In genomic region chr13:60177797-60178110, GRCm38 (mm10) we compare ENCODE assay signal across 8 mouse cellular contexts. TPM values are rescaled to one million over a fixed set of nuclear protein-coding genes. Genes with fewer than 3 reads are reported as not detected.
DNase-seq lines count a peak whose midpoint lies in the region; ATAC-seq lines count a peak whose summit lies in the region.

No protein-coding gene starts in this region.

- peak overlapping the region; percentile 52 for H3K9ac ChIP-seq in heart, embryonic 15.5 days
- H3K9ac ChIP-seq in hindbrain, embryonic 14.5 days = peak overlapping the region; percentile 47
- no peak overlapping the region for H3K9ac ChIP-seq in midbrain, embryonic 13.5 days (replicated peaks)

- peak overlapping the region; percentile 83 for H3K4me3 ChIP-seq in heart, embryonic 15.5 days
- H3K4me3 ChIP-seq in brown adipose tissue, adult 24 weeks (ENCODE audit: insufficient read depth, low read depth, low read length) = peak overlapping the region; percentile 74
- H3K4me3 ChIP-seq in hindbrain, embryonic 14.5 days (replicated peaks; ENCODE audit: low read length) = peak overlapping the region; percentile 80
- H3K4me3 ChIP-seq in midbrain, embryonic 13.5 days (replicated peaks) = peak overlapping the region; percentile 90

- H3K27ac ChIP-seq in heart, embryonic 15.5 days = peak overlapping the region; percentile 98
- H3K27ac ChIP-seq in brown adipose tissue, adult 24 weeks (replicated peaks; ENCODE audit: low read depth, low read length) = peak overlapping the region; percentile 75
- H3K27ac ChIP-seq in hindbrain, embryonic 14.5 days = peak overlapping the region; percentile 93; the same call in 1 of the 2 replicates
- H3K27ac ChIP-seq in midbrain, embryonic 13.5 days = peak overlapping the region; percentile 79

- peak overlapping the region; percentile 88 for H3K4me2 ChIP-seq in heart, embryonic 15.5 days
- peak overlapping the region; percentile 94 for H3K4me2 ChIP-seq in hindbrain, embryonic 14.5 days (replicated peaks)
- peak overlapping the region; percentile 92 for H3K4me2 ChIP-seq in midbrain, embryonic 13.5 days (replicated peaks)

- 2% methylated on average over 13 of the region's 13 CpGs for WGBS in heart, embryonic 15.5 days
- WGBS in hindbrain, embryonic 14.5 days = under 1% methylated on average over 13 of the region's 13 CpGs
- WGBS in midbrain, embryonic 13.5 days = 0% methylated on average over 13 of the region's 13 CpGs

- peaks cover 22% of the 10 kb centered on the region for H3K4me1 ChIP-seq in heart, embryonic 15.5 days (replicated peaks)
- H3K4me1 ChIP-seq in brown adipose tissue, adult 24 weeks (ENCODE audit: control insufficient read depth, insufficient read depth, insufficient read length, low read length) = no peaks in the 10 kb centered on the region
- peaks cover 17% of the 10 kb centered on the region for H3K4me1 ChIP-seq in hindbrain, embryonic 14.5 days (replicated peaks; ENCODE audit: control insufficient read depth, insufficient read depth, low read length)
- H3K4me1 ChIP-seq in midbrain, embryonic 13.5 days (replicated peaks) = peaks cover 33% of the 10 kb centered on the region

- H3K27me3 ChIP-seq in heart, embryonic 15.5 days = no peaks in the 10 kb centered on the region
- no peaks in the 10 kb centered on the region for H3K27me3 ChIP-seq in hindbrain, embryonic 14.5 days (ENCODE audit: control insufficient read depth, insufficient read depth, low read length)
- peaks cover 3% of the 10 kb centered on the region for H3K27me3 ChIP-seq in midbrain, embryonic 13.5 days

- no peaks in the 10 kb centered on the region for H3K36me3 ChIP-seq in heart, embryonic 15.5 days
- H3K36me3 ChIP-seq in hindbrain, embryonic 14.5 days (replicated peaks; ENCODE audit: control insufficient read depth, insufficient read depth) = no peaks in the 10 kb centered on the region
- H3K36me3 ChIP-seq in midbrain, embryonic 13.5 days = no peaks in the 10 kb centered on the region

- H3K9me3 ChIP-seq in heart, embryonic 15.5 days (replicated peaks) = no peaks in the 10 kb centered on the region
- H3K9me3 ChIP-seq in hindbrain, embryonic 14.5 days (ENCODE audit: control insufficient read depth, low read length) = no peaks in the 10 kb centered on the region
- no peaks in the 10 kb centered on the region for H3K9me3 ChIP-seq in midbrain, embryonic 13.5 days

- intact Hi-C loops in heart, postnatal 10 days (cut with DNase I) = loop anchor here (2.0 to 5.0 kb wide), 6 partner anchors 160 to 560 kb away; no protein-coding TSS in a partner anchor

- DNase-seq in heart, postnatal 10 days = no peak
- no peak for DNase-seq in hindbrain, embryonic 14.5 days (ENCODE audit: low spot score)
- DNase-seq in retina, postnatal 1 day = no peak
- DNase-seq in urinary bladder, postnatal 14 days (ENCODE audit: low spot score) = no peak

- no peak for ATAC-seq in heart, embryonic 15.5 days (replicated peaks; ENCODE audit: insufficient number of reproducible peaks, insufficient read depth, low FRiP score, low read depth)
- no peak for ATAC-seq in hindbrain, embryonic 14.5 days (ENCODE audit: low FRiP score)
- ATAC-seq in midbrain, embryonic 13.5 days = no peak
- ATAC-seq in CD4-positive, CD25-positive, alpha-beta regulatory T cell, adult 4 months = no peak

RNA-seq across cellular contexts. Expression of gene Gas1, which starts 0.6 kb away (rescaled TPM):
- polyA plus RNA-seq in heart, embryonic 15.5 days (2015; fragmentation: Nextera tagmentation; extraction: Ambion mirVana) = 37.2 and 47.7 TPM in 2 replicates
- 10 to 100 TPM; 70.2 to 80.5 TPM for total RNA-seq in heart, postnatal 10 days (2021)
- 35.6 and 47.5 TPM in 2 replicates for polyA plus RNA-seq in brown adipose tissue, adult 24 weeks (2012; ENCODE audit: insufficient read depth, insufficient read length, missing spikeins)
- polyA plus RNA-seq in hindbrain, embryonic 14.5 days (2014; fragmentation: Nextera tagmentation; extraction: Ambion mirVana) = 19.3 and 26.0 TPM in 2 replicates
- 17.5 and 30.6 TPM in 2 replicates for polyA plus RNA-seq in midbrain, embryonic 13.5 days (2015; fragmentation: Nextera tagmentation; extraction: Ambion mirVana)
- not detected for polyA plus RNA-seq in CD4-positive, CD25-positive, alpha-beta regulatory T cell, adult 4 months (2017; shearing (Covaris generic))

Comparison
In these comparisons a context has a peak if more than half of its experiments do, and no peak if none do; other contexts are left out.
1. RNA of gene Gas1, which starts 0.6 kb away (polyA plus RNA-seq): 37.2 to 47.7 TPM in heart, embryonic 15.5 days, 35.6 to 47.5 TPM in brown adipose tissue, adult 24 weeks, 17.5 to 30.6 TPM in midbrain, embryonic 13.5 days and 19.3 to 26.0 TPM in hindbrain, embryonic 14.5 days; not detected in CD4-positive, CD25-positive, alpha-beta regulatory T cell, adult 4 months; every median in the first group is over 10 times any median in the second.
2. Peak in every context shown above with its lines, with median percentiles within 50 percentile points of each other: H3K27ac ChIP-seq, H3K4me2 ChIP-seq and H3K4me3 ChIP-seq.